Mouse (Mus musculus) embryonic facial prominence, embryonic 11.5 days (tissue): ENCODE data around the gene Tmem120b. TPM values are rescaled to one million over a fixed set of nuclear protein-coding genes. Genes with fewer than 3 reads are reported as not detected.

ENCODE experiments used
- ATAC-seq: fragments of 200-750 bp; cut with Nextera tagmentation; replicated peaks from 2 replicates; pipeline ENCODE4 v1.8.0; 2017; ENCODE audit warnings: low read depth; ENCODE audit not compliant: insufficient number of reproducible peaks, low FRiP score, low TSS enrichment
- DNase-seq: peaks from one replicate; pipeline ENCODE4 v3.0.0-alpha.2; 2015; ENCODE audit warnings: low spot score
- H3K27ac ChIP-seq: fragments of 300-500 bp; sonication (generic); replicated peaks from 2 replicates; pipeline ENCODE4 v1.5.1; 2014; ENCODE audit warnings: mild to moderate bottlenecking, low read depth, low read length, control low read depth
- H3K27me3 ChIP-seq: fragments of 300-500 bp; sonication (generic); 2 replicates; pipeline ENCODE4 v1.6.1; 2014; ENCODE audit warnings: mild to moderate bottlenecking, low read length, moderate library complexity, mixed read lengths; ENCODE audit not compliant: control insufficient read depth, insufficient read depth
- H3K36me3 ChIP-seq: fragments of 300-500 bp; sonication (generic); replicated peaks from 2 replicates; pipeline ENCODE4 v1.6.1; 2014; ENCODE audit warnings: low read depth, mild to moderate bottlenecking, low read length, moderate library complexity, mixed read lengths; ENCODE audit not compliant: control insufficient read depth, insufficient read depth
- H3K4me1 ChIP-seq: fragments of 300-500 bp; sonication (generic); 2 replicates; pipeline ENCODE4 v1.6.1; 2014; ENCODE audit warnings: low read length, mixed read lengths; ENCODE audit not compliant: control insufficient read depth, insufficient read depth
- H3K4me2 ChIP-seq: fragments of 300-500 bp; sonication (generic); 2 replicates; pipeline ENCODE4 v1.6.1; 2014; ENCODE audit warnings: low read depth, mild to moderate bottlenecking, control low read depth, low read length, moderate library complexity
- H3K4me3 ChIP-seq: fragments of 300-500 bp; sonication (generic); 2 replicates; pipeline ENCODE4 v1.5.1; 2014; ENCODE audit warnings: low read depth, low read length, control low read depth
- H3K9ac ChIP-seq: fragments of 300-500 bp; sonication (generic); replicated peaks from 2 replicates; pipeline ENCODE4 v1.6.1; 2014; ENCODE audit warnings: mild to moderate bottlenecking, control low read depth, low read length
- H3K9me3 ChIP-seq: fragments of 300-500 bp; sonication (generic); replicated peaks from 2 replicates; pipeline ENCODE4 v1.6.1; 2016; ENCODE audit warnings: mild to moderate bottlenecking, low read length, inconsistent platforms, mixed read lengths; ENCODE audit not compliant: control insufficient read depth
- WGBS: fragments of 180-500 bp; shearing (Covaris S2); extraction: QIAGEN DNeasy Blood & Tissue Kit; methylation state at CpG from one replicate; pipeline ENCODE4 v1.1.7; 2014; 5-methylcytosine and 5-hydroxymethylcytosine counted together
- polyA plus RNA-seq: library from polyadenylated mRNA; unstranded; fragments of >200 nt; fragmentation: Nextera tagmentation; extraction: Ambion mirVana; gene quantifications from 2 replicates; pipeline ENCODE4 v1.2.1, GENCODE M21; 2014

Tmem120b gene
- polyA plus RNA-seq, 1 experiment from 2014 or later: 7.9 TPM

DNA sequence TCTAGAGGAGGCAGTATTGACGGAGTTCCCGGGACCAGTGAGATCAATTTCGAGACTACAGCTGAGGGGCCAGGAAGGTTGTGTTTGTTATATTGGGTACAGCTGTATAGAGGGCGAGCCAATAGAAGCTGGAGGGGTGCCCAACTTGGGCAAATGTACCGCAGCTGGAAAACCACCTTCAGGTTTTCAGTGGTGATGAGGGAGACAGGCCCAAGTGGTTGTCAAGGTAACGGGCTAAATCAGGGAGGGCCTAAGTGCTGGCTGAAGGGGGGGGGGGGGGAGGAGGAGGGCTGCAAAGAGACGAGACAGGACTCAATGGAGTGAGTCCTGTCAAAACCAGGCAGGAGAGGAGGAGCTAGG lies 65.5 kb downstream of the Tmem120b start:
- 21% methylated on average over 7 of the region's 7 CpGs for WGBS

DNA sequence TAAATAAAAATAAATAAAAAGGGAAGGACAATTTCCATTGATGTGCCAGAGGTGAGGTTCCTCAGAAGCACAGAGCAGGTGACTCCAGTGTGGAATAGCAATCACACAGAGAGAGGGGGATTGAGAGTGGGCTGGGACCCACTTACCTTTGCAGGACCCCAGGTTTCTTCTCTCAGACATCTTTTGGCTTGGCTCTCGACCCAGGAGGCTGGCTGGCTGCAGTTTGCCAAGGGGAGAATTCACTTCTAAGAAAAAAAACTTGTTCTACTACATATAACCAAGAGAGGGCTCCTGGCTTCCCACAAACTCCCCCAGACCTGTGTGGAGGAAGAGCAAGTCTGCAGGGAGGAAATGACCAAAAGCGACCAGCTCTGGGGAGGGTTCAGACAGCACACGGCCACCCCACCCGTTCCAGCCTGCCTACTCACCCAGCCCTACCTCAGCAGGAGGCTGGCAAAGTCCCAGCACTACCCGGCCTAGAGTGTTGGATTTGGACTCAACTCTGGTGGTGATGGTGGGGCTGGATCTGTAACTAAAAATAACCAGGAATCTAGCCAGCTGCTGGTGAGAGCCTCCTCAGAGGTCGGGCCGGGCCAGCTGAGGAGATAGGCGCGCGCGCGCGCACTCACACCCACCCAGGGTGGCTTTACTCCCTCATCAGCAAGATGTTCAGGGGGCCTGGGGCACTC lies 66.1 kb downstream of the Tmem120b start:
- Histone ChIP-seq H3K4me3 (peak overlapping the region; percentile 98), H3K9me3 (no peaks in the 10 kb centered on the region), H3K4me2 (peak overlapping the region; percentile 92; the same call in 1 of the 2 replicates), H3K36me3 (no peaks in the 10 kb centered on the region), H3K27me3 (no peaks in the 10 kb centered on the region), H3K27ac (peak overlapping the region; percentile 100), H3K9ac (peak overlapping the region; percentile 50), H3K4me1 (peaks cover 21% of the 10 kb centered on the region)
- ATAC-seq (no peak), DNase-seq (no peak)
- 39% methylated on average over 13 of the region's 13 CpGs for WGBS

More for the DNA sequence above, 65.5 kb downstream of the Tmem120b start:
- ATAC-seq (peak; percentile 3; the same call in 1 of the 2 replicates), DNase-seq (peak; percentile 60)
- Histone ChIP-seq H3K4me2 (peak overlapping the region; percentile 13), H3K9ac (no peak overlapping the region), H3K27me3 (no peaks in the 10 kb centered on the region), H3K27ac (peak overlapping the region; percentile 16), H3K9me3 (no peaks in the 10 kb centered on the region), H3K4me3 (no peak overlapping the region; the same call in 1 of the 2 replicates), H3K36me3 (no peaks in the 10 kb centered on the region), H3K4me1 (peaks cover 21% of the 10 kb centered on the region)

- H3K9ac ChIP-seq: peak overlapping the region; percentile 50
- no peaks in the 10 kb centered on the region for H3K9me3 ChIP-seq
- WGBS: 19% methylated on average over 8 of the region's 8 CpGs
- peak overlapping the region; percentile 100 for H3K27ac ChIP-seq
- H3K27me3 ChIP-seq: no peaks in the 10 kb centered on the region
- H3K4me3 ChIP-seq: peak overlapping the region; percentile 98
- ATAC-seq (no peak), DNase-seq (no peak)
- H3K4me1 ChIP-seq: peaks cover 21% of the 10 kb centered on the region
- H3K36me3 ChIP-seq: no peaks in the 10 kb centered on the region
- H3K4me2 ChIP-seq: peak overlapping the region; percentile 92
Observed at GRCm38 (mm10) chr5:123134875-123135382, 66.7 kb downstream of the Tmem120b start.

- Histone ChIP-seq H3K4me3 (peak overlapping the region; percentile 98), H3K4me2 (peak overlapping the region; percentile 92), H3K9ac (peak overlapping the region; percentile 50), H3K36me3 (no peaks in the 10 kb centered on the region), H3K9me3 (no peaks in the 10 kb centered on the region), H3K4me1 (peaks cover 21% of the 10 kb centered on the region), H3K27me3 (no peaks in the 10 kb centered on the region), H3K27ac (peak overlapping the region; percentile 100)
- no peak for ATAC-seq
- peak; percentile 70 for DNase-seq
- 2% methylated on average over 30 of the region's 30 CpGs for WGBS
Observed at GRCm38 (mm10) chr5:123135471-123136360, 67.5 kb downstream of the Tmem120b start.

DNA sequence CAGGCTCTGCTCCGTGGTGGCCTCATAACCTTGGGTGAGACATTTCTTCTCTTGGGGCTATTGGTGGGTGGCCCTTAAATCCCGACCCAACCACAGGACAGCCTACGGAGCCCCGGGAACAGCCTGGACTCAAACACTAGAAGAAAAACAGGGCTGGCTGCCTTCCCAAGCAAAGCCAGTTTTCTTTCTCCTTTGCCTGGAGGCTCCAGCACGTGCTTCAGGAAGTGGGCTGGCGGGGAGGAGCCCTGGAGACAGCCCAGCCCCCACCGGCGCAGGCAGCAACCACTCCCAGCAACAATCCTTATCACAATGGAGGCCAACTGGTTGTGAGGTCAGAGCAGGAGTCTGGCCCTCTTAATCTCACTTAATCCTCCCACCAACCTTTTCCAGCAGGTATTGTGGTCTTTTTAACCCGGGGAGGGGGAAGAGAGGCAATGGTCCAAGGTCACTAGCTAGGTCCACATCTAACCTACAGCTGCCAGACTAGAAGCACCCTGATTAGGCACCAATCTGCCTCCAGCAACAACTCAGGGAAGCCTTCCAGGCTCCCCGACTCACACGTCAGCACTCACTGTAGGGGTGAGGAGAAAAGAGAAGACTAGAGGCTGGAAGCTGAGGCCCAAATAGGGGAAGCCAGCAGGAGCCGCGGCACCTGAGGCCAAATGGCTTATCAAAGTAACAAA lies 68.3 kb downstream of the Tmem120b start:
- ATAC-seq (no peak), DNase-seq (peak; percentile 81)
- H3K27me3 ChIP-seq: no peaks in the 10 kb centered on the region
- peak overlapping the region; percentile 100 for H3K27ac ChIP-seq
- H3K4me2 ChIP-seq: peak overlapping the region; percentile 92
- WGBS: 0% methylated on average over 13 of the region's 13 CpGs
- no peaks in the 10 kb centered on the region for H3K9me3 ChIP-seq
- H3K4me1 ChIP-seq: peaks cover 21% of the 10 kb centered on the region
- H3K36me3 ChIP-seq: no peaks in the 10 kb centered on the region
- H3K9ac ChIP-seq: peak overlapping the region; percentile 100
- peak overlapping the region; percentile 98 for H3K4me3 ChIP-seq

DNA sequence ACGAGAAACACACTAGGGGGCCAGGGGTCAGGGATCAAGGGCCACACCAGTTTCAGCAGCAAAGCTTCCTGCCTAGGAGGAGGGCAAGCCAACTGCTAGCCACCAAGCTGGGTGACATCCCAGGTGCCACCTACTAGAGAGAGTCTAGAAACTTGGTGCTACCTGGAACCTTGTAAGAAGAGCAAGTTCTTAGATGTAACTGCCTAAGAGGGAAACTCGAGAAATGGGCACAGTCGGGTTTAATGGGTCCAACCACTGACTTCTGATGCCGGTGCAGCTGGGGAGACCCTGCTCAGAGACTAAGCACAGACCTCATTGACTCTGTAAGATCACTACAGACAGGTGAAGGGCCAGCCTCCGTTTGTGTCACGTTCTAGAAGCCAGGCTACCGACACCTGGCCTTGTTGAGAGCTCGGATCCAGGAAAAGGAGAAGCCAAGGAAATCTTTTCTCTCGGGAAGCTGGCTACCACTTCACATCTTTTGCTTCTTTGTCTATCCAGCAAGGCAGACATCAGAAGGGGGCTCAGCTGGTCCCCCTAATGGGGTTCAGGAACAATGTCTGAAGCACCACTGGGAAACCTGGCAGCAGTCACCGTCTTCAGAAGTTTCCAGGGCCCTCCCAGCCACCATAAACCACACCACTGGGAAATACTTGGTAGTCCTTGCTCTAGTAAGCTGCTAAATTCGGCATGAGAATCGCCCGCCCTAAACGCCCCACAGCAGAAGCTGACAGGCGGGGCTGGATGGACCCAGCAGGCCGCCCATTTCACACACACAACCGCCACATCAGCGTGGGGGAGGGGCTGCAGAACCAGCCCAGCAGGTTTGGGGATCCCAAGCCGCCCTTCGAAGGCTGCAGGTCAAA lies 69.1 kb downstream of the Tmem120b start:
- Histone ChIP-seq H3K9ac (peak overlapping the region; percentile 100), H3K27me3 (no peaks in the 10 kb centered on the region), H3K27ac (peak overlapping the region; percentile 100), H3K36me3 (no peaks in the 10 kb centered on the region), H3K9me3 (no peaks in the 10 kb centered on the region), H3K4me2 (peak overlapping the region; percentile 92), H3K4me1 (peaks cover 17% of the 10 kb centered on the region), H3K4me3 (peak overlapping the region; percentile 98)
- DNase-seq (peak; percentile 79), ATAC-seq (no peak)
- 2% methylated on average over 20 of the region's 20 CpGs for WGBS

DNA sequence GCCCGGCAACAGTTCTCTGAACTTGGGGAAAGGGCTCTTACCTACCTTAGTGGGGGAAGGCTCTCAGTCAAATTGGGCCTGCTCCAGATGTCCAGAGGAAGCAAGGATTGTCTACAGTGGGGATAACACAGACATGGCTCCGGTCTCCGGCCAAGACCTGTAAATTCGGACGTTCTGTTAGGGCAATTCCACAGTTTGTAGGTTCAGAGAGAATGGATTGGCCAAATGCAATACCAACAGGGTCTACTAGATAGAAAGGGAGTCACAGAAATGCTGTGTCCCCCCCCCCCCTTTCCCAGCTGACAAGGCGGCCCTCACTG lies 69.7 kb downstream of the Tmem120b start:
- WGBS: 3% methylated on average over 6 of the region's 6 CpGs
- Histone ChIP-seq H3K9ac (peak overlapping the region; percentile 100), H3K4me1 (peaks cover 16% of the 10 kb centered on the region), H3K36me3 (no peaks in the 10 kb centered on the region), H3K4me2 (peak overlapping the region; percentile 92), H3K27me3 (no peaks in the 10 kb centered on the region), H3K9me3 (no peaks in the 10 kb centered on the region), H3K27ac (peak overlapping the region; percentile 100), H3K4me3 (peak overlapping the region; percentile 98)
- DNase-seq (no peak), ATAC-seq (no peak; the same call in 1 of the 2 replicates)
